Mouse (Mus musculus) gastrocnemius, adult 2 months (tissue): Measurements from ENCODE around the gene Omp. TPM values are rescaled to one million over a fixed set of nuclear protein-coding genes. Genes with fewer than 3 reads are reported as not detected.

Source experiments
- DNase-seq: peaks from one replicate; pipeline ENCODE4 v3.0.0; 2022
- H3K27ac ChIP-seq: fragments of 200-600 bp; 2 replicates; pipeline ENCODE4 v1.8.1; 2022; ENCODE audit warnings: mild to moderate bottlenecking
- H3K4me3 ChIP-seq: fragments of 200-600 bp; 2 replicates; pipeline ENCODE4 v1.8.1; 2022; ENCODE audit warnings: mild to moderate bottlenecking, moderate library complexity
- CTCF ChIP-seq: fragments of 200-600 bp; IDR thresholded peaks from 2 replicates; pipeline ENCODE4 v1.8.1; 2022; ENCODE audit warnings: antibody characterized with exemption, mild to moderate bottlenecking, moderate library complexity
- intact Hi-C: fragments of 180-260 bp; cut with DNase I; formaldehyde crosslinking; loops from one replicate; pipeline ENCODE4 v1.15.1; 2025
- total RNA-seq, 2 experiments: library from RNA; stranded (reverse); gene quantifications; 2 replicates each; pipeline ENCODE4 v1.2.3; 2021

The Omp gene
- total RNA-seq, 2 experiments from 2014 or later = 0.17 TPM; not detected in 1

DNA sequence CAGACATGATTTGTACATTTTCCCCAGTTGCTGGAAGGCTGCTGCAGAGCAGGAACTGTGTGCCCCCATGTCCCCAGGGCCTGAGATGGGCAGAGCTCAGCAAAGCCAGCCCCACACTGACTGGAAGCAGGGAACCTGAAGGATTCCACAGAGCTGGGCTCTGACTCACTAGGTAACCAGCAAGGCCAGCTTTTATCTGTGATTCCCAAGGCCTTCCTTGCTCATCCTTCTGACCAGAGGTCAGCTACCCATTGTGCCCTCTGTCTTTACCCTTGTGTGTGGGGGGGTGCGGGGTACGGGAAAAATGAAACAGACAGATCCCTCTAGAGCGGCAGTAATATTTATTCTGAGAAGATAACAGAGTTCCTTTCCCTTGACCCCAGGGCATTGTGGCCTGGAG is 24.1 kb downstream of the Omp start:
- Histone ChIP-seq H3K27ac (no peak overlapping the region), H3K4me3 (no peak overlapping the region)
- no peak for DNase-seq
- TF ChIP-seq CTCF = no peak
- intact Hi-C loops = no loop called here

DNA sequence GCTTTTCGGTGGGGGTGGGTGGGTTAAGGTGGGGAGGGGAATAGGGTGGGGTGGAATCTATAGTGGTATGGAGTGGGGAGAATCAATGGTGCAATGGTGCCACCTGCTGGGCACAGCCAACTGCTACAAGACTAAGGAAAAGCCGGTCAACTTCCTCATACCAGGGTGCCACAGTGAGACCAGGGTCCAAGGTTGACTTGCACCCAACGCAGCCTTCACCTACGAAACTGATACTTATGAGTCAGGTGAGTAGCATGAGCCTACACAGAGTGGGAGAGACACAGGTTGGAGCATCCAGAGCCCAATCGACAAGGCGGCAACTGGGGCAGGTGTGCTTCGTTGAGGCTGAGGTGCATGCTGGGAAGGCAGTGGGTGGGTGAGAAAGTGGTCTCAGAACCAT is 25.0 kb downstream of the Omp start:
- peak; percentile 73 for DNase-seq
- Histone ChIP-seq H3K4me3 (peak overlapping the region; percentile 15; the same call in 1 of the 2 replicates), H3K27ac (no peak overlapping the region)
- intact Hi-C loops = loop anchor here (1.0 kb wide), 1 partner anchor 49 kb away; no protein-coding TSS in a partner anchor
- peak; percentile 92 for TF ChIP-seq CTCF

DNA sequence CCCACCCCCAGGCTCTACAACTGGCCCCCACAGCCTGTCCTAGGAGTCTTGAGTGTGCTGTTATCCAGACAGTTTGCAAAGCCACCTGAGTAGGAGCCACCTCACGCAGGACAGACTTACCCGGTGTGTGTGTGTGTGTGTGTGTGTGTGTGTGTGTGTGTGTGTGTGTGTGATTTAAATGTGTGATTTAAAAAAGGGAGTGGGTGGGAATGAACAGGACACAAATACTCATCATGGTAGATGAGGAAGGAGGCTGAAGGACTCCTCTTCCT is 25.4 kb downstream of the Omp start:
- Histone ChIP-seq H3K27ac (no peak overlapping the region), H3K4me3 (no peak overlapping the region)
- intact Hi-C loops = loop anchor here (1.0 kb wide), 2 partner anchors 17 to 49 kb away; no protein-coding TSS in a partner anchor
- DNase-seq = no peak
- no peak for TF ChIP-seq CTCF

DNA sequence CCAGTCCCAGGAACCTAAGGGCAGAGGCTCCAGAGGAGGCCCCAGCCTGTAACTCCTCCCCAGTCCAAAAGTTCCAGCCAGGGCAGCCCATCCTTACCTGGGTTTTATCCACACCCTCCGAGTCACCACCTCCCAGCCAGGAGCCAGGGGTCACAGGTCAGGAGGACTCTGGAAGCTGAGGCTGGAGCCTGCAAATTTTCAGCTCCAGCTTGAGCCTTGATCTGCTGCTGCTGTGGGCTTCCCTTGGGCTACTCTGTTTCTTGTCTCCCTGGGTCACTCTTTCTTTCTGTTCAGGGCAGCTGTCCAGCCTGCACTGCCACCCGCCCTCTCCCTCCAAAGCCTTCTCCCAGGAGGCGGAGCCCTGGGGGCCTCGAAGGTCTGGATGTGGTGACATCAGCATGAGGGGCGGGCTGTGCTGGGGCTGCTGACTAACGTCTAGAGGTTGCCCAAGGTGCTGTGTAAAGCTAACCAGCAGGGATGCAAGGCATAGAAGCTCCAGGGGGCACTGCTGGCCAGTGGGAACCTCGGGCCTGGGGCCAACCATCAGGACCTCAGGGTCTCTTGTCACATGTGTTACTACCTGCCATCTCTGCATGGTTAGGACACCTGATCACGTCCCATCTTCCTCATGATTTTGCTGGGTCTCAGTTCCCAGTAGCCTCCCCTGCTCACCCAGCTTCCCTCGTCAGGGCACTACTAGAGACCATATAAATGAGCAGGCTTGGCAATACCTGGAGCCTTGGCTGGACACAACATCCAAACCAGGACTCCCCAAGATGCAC is 25.9 kb downstream of the Omp start, which contains the start of gene Myo7a:
TSS of gene Myo7a (minus strand) at position 346 of the 782 bp plus-strand sequence.
- peak within 1 kb of the TSS; percentile 46 for H3K4me3 ChIP-seq
- TF ChIP-seq CTCF = no peak
- DNase-seq = peak; percentile 50
- intact Hi-C loops = loop anchor here (1.0 kb wide), 1 partner anchor 16 kb away; no protein-coding TSS in a partner anchor
- peak within 1 kb of the TSS; percentile 38 for H3K27ac ChIP-seq

DNA sequence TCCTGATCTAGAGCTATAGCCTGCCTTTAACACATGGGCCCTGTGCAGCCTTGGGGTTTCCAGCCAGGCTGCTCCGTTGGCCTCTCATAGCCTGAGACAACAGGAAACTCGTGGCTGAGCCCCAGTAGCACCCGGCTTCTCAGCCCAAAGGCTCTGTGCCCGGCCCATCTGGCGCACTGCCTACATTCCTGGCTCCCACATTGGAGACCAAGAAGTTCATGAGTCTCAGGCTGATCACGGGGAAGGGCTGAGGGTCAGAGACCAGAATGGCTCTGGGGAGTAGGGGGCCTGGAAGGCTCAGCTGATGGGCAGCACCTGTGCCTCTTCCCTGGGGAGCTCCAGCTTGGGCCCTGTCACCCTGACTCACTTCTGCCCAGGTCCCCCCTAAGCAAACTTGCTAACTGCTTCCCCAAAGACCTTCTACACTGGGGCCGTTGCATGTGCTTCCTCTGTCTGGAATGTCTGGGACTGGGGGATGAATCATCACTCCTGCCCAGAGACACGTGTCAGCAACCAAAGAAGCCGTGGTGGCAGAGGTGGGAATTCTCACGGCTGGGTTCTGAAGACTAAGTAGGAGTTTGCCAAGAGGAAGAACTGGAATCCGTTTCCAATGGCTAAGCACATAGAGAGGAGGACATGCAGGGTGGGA is 28.2 kb downstream of the Omp start:
- DNase-seq = peak; percentile 85
- intact Hi-C loops = no loop called here
- Histone ChIP-seq H3K4me3 (no peak overlapping the region), H3K27ac (peak overlapping the region; percentile 65)
- no peak for TF ChIP-seq CTCF

DNA sequence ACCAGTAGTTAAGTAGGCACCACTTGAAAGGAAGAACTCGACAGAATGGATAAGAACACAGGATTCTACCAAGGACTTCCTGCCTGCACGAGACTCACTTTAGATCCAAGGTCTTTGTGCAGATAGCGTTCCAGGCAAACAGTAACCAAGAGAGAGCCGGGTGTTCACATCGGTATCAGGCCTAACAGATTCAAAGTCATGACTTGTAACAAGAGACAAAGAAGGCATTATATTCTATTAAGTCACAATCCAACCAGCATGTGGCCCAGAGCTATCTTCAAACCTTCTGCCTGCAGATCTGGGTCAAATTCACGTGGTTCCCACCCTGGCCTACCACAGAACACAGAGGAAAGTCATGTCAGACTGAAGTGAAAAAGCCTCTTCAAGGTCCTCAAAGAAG is 30.6 kb downstream of the Omp start:
- Histone ChIP-seq H3K27ac (no peak overlapping the region), H3K4me3 (no peak overlapping the region)
- no peak for DNase-seq
- intact Hi-C loops = no loop called here
- TF ChIP-seq CTCF = no peak

DNA sequence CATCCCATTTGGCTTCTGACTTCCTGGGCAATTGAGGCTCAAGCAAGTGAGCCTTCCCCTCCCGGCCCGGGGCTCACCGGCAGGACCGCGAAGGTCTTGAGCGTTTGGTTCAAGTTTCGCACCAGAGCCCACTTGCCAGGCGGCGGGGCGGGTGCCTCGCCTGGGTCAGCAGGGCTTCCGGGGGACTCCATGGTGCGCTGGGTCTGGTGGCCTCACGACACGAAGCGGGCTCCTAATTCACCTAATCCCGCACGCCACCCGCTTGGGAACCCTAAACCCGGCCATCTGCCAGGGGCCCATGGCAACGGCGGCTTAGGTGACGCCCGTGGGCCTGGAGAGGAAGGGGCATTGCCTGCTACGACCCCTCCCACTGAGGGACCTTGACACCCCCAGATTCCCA is 34.1 kb downstream of the Omp start:
- Histone ChIP-seq H3K4me3 (peak overlapping the region; percentile 50), H3K27ac (peak overlapping the region; percentile 28; the same call in 1 of the 2 replicates)
- no peak for TF ChIP-seq CTCF
- no peak for DNase-seq
- intact Hi-C loops = no loop called here

DNA sequence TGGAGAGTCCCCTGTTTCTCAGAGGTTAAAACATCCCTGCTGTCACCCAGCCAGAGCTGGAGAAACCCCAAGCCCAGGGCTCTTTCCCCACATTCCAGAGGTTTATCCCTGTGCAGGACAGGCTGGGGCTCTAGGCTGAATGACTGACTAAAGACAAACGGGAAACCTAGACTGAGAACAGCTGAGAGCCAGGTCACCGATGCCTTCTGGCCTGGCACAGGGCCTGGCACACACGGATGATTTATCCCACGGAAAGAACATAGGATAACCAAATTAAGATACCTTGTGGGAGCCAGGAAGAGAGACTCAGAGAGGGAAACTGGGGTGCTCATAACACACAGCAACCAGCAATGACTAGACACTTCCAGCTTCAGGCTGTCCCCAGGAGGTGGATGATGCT is 35.5 kb downstream of the Omp start:
- no peak overlapping the region for H3K27ac ChIP-seq
- no peak for DNase-seq
- H3K4me3 ChIP-seq = no peak overlapping the region
- intact Hi-C loops = no loop called here
- TF ChIP-seq CTCF = no peak

DNA sequence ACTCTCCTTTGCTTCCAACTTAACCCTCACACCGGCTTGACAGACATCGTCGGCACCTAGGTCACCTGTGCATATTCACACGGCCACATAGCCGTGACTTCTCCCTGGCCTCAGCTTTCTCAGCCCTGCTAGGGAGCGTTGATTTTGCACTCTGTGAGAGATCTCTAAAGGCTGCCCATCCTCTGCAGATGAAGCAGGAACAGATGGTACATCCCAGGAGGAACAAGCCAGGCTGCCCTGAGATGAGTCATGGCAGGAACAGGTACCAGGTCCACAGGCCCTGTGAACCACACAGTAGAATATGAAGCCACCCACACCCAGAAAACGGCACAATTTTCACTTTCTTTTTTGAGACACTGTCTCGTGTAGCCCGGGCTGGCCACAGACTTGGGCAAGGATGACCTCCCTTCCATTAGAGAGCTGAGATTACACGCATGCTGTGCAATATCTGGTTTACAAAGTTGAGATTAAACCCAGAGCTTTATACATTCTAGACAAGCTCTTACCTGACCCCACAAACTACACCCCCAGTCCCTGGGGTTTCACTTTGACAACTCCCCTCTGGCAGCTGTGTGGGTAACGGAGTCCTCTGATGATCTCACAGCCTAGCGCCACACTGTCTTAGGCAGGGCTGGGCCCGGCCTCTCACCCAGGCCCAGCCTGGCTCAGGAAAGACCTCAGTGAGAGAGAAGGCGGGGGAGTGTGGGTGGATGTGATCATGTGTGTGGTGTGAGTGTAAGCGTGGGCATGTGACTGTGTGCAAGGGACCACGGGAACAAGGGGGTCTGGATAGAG is 36.5 kb downstream of the Omp start:
- peak overlapping the region; percentile 35; the same call in 1 of the 2 replicates for H3K27ac ChIP-seq
- H3K4me3 ChIP-seq = no peak overlapping the region
- intact Hi-C loops = no loop called here
- DNase-seq = no peak
- no peak for TF ChIP-seq CTCF

DNA sequence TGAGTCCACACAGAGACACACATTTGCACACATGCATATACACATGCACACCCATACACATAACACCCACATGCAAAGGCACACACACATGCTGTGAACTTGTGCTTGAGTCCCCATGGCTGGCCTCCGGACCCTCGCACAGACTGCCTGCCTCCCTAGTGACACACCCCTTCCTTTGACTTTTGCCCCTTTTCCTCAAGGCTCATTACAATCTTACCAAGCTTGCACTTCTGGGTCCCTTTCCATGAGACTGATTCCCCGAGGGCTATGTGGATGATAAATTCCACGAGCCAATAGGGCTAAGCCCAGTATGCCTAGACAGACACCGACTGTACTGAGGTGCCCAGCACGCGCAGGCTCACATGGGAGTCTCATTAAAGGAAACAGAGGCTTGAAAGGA is 39.0 kb downstream of the Omp start:
- intact Hi-C loops = no loop called here
- Histone ChIP-seq H3K4me3 (no peak overlapping the region; the same call in 1 of the 2 replicates), H3K27ac (peak overlapping the region; percentile 80)
- no peak for TF ChIP-seq CTCF
- no peak for DNase-seq

DNA sequence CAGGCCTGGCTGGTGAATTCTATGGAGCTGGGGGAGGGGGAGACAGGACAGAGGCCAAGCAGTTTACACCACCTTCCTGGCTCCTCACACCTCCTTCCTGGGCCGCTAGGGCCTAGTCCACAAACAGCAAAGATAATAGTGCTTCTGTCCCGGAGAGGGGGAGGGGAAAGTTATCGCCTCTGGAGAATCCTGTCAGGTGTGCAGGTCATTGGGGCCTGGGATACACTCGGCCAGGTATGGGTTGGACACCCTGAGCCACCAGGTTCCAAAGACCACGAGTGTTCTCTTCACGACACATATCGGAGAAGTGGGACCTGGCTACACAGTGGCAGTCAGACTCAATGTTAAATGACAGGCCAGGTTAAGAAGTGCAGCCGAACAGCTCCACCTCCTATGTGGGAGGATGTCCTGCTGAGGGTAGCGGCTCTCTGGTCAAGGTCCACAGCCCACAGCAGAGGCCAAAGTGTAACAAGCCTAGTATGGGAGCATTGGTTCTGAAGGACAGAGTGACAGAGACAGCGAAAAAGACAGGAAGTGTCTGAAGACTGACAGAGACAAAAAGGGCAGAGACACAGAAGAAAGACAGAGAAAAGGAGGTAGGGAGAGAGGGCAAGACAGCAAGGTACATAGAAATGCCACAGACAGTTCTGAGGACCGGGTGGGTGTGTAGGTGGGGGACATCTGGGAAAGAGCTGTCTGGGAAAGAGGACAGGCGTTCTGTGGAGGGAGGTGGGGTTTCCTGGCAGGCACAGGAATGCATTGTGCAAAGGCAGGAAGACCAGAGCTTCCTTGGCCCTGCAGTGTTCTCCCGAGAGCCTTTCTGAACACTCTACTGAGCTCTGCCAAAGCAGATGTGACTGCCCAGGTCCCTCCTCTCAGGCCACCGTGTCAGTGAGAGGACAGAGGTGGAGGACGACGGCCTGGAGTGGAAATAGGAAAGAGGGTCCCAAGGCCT is 40.5 kb downstream of the Omp start:
- intact Hi-C loops = no loop called here
- Histone ChIP-seq H3K4me3 (no peak overlapping the region), H3K27ac (peak overlapping the region; percentile 80)
- DNase-seq = no peak
- TF ChIP-seq CTCF = no peak

DNA sequence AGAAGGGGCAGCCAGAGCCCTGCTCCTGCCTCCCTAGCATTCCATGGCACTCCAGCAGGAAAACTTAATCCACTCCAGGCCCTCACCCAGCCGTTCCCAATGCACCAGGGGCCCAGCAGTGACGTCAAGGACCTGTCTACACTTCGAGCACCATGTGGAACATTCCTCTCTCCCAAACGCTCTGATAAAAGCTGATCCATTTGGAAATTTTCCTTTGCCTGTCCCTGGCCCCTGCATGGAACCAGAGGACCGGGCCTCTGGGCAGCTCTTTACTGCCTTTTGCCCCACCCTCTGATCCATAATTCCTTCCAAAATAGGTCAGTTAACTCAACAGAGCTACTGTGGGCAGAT is 41.4 kb downstream of the Omp start:
- DNase-seq = no peak
- peak overlapping the region; percentile 80 for H3K27ac ChIP-seq
- intact Hi-C loops = loop anchor here (1.0 kb wide), 1 partner anchor 15 kb away; the partner anchor contains the start of gene Myo7a
- TF ChIP-seq CTCF = no peak
- H3K4me3 ChIP-seq = no peak overlapping the region
